Mouse (Mus musculus) common myeloid progenitor, adult 5-6 weeks (primary cell): ENCODE results near the gene A230072I06Rik. TPM values are rescaled to one million over a fixed set of nuclear protein-coding genes. Genes with fewer than 3 reads are reported as not detected.

Source experiments
- ATAC-seq: replicated peaks from 2 replicates; pipeline ENCODE4 v1.8.0; 2016; ENCODE audit warnings: low read depth, mild to moderate bottlenecking, moderate TSS enrichment, inconsistent platforms; ENCODE audit not compliant: poor library complexity, severe bottlenecking
- total RNA-seq: library from RNA; stranded (forward); fragments of 200-1000, 187-1606 nt; gene quantifications from 2 replicates; pipeline ENCODE4 v1.2.3, GENCODE M21; 2017

Gene A230072I06Rik
- total RNA-seq = not detected in 2 replicates

DNA sequence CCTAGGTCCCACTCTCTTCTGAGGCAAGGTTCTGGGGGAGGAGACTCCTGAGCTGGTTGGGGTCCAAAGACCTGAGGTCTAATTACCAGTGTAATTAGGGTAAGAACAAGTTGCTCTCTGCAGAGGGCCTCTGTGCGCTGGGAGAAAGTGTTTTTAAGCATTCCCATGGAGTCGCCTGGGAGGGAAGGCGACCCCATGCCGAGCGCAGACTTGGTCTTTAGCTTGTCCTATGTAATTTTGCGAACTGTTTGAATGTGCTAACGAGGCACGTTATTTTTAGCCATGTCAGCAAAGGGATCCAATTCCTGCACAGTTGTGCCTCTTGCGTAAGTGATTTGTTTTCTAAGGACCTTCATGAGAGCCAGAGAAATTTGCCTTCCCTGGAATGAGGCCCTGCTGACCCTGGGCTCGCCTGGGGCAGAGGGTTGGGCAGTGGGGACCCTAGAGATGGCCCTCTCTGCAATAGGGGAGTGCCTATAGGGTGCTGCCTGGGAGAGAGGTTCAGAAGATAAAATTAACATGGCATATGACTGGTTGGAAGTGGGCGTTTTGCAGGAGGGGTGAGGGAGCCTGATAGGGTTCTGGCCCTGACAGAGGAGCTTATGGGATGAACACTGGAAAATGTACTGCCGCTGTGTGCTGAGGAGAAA, at the start of gene A230072I06Rik:
A230072I06Rik (plus strand) TSS at position 157 of the 650 bp plus-strand sequence.
- ATAC-seq = no peak

DNA sequence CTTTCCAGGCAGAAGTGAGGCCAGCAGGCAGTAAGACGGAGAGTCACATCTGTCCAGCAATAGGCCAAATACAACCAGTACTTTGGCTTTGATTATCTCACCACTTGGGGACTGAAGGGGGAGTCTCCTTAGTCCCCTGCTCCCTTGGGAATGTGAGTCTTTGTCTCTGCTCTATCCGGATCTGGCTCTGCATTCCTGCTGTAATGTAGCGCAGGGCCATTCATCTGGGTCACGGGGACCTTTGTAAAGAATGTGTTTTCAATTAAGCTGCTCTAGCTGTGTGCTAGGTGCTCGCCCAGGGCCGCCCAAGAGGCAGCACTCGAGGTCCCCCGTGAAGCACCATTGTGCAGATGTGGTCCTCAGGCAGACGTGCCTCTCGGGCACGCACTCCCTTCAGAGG, 44.6 kb upstream of the A230072I06Rik start:
- no peak for ATAC-seq

DNA sequence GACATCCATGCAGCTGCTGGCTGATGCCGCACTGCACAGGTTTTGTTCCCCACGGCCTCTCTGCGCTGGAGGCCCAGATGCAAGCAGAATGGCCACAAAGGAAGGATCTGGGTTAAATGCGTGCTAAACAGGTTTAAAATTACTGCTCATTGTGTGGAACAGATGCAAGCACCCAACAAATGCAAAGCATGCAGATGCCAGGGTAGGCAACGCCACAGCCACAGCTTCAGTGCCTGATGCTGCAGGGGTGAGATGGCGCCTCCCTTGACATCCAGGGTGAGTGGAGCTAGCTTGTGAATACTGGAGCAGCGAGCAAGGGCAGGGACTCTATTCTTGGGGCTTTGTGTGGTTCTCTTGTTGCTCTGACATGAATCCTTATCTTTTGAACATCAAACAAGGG, 39.8 kb upstream of the A230072I06Rik start:
- ATAC-seq = no peak

GRCm38 (mm10) chr8:12240143-12240542, 38.5 kb upstream of the A230072I06Rik start:
- no peak for ATAC-seq

DNA sequence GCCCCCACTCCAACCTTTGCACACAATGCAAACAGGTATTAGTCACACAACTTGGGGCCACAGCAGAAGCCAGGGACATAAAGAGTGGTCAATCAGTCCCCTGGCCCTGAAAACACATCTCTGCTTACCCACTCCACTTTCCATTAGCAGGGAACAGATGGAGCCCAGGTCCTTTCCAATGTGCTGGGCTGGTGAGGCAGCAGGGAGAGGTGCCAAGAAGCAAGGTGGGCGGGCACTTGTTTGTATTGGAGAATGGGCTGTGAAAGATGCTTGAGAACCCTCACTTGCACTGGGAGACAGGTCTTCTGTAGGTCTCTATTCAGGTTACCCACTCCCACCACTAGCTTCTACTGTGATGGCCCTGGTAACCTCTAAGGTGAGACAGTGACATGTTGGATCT, 34.9 kb upstream of the A230072I06Rik start:
- no peak for ATAC-seq

DNA sequence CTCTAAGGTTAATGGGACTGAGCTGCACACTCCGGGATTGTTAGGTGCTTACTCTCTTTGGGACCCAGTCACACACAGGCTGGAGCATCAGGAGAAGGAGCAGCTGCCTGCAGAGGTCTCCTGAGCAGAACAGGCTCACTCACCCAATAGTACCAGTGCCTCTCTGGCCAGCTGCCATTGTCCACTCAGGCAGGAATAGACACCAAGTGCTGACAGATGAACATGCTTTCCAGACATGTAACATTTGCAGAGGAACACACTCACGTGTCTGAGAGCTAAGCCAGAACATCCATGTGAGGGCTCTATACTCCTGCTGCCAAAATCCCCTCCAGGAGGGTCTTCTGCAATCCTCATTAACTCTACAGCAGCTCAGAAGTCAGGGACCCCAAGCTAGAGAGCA, 18.7 kb upstream of the A230072I06Rik start:
- ATAC-seq = no peak

DNA sequence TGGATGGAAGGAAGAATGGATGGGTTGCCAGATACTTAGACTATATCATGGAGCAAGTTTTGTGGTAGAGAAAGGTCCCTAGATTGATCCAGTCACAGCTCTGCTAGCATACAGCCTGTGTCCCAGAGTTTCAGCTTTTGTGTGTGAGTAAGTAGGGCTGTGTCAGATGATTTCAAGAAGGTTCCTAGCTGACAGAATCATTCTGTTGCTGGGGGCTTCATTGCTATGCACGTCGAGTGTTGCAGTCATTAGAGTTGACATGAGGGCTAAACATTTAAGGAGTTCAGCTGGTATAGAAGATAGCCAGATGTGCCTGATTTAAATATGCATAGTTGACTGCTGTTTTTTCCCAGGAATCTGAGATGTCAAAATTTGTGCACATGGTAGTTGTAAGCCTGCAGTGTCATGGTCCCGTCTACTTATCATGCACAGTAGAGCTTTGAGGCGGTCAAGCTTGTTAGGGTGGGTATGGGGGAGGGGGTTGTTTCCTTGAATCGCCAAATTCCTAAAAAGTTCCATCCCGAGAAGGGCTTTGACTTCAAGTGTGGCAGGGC, 18.1 kb upstream of the A230072I06Rik start:
- ATAC-seq = no peak

DNA sequence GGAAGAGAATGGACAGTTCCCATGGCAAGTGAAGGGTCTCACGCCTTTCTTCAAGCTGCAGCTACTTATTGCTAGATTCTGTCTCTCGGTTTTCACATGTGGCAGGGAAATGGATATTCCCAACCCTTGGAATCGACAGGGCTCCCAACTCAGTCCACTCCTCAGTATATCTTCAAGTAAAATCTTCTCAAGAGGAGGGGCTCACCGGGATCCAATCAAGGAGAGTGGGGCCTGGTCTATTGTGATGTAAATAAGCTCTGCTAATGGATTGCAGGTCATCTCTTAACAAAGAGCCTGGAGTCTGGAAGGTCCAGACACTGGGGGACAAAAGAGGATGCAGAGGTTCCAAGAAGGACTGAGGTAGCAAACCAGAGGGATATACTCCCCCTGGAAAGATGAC, 17.1 kb upstream of the A230072I06Rik start:
- no peak for ATAC-seq

GRCm38 (mm10) chr8:12264996-12265395, 13.6 kb upstream of the A230072I06Rik start:
- ATAC-seq = no peak

DNA sequence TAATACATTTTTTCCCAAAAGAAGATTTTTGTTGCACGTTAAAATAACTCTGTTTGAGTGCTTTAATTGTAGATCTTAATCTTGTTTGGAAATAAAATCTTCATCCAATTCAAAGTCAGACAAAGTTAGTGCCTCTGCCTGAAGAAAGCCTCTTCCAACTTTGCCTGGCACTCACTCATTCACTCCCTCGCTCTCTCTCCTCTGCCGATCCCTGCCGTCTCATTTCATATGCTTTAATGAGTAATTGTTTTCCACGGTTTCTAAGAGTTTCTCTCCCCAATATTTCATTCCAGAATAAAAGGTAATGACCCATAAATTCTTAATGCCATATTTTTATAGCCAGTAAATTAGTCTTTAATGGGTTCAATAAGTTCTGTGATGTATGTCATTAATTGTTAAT, 10.8 kb upstream of the A230072I06Rik start:
- no peak for ATAC-seq

DNA sequence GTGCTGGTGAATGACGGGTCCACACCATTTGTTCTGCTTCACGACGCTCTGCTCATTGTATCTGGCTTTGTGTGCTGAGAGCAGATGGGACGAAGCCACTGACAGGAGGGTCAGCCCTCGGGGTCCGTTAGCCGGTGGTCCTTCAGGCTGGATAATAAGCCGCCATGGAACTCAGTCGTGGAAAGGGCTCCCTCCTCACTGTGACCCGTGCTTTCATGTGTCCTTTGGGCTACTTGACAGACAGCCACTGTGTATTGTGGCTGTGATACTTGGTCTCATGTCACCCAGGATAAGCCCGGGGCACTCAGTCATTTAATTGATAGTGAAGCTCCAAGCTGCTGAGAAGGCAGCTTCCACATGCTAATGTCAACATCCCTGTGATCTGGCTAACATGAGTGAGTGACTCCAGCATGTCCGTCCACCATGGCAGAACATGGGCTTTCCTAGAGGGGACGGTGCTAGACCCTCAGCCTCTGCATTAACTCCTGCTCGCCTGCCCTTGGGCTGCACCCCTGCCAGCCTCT, 10.3 kb upstream of the A230072I06Rik start:
- no peak for ATAC-seq

GRCm38 (mm10) chr8:12279482-12280192, 1.0 kb downstream of the A230072I06Rik start:
- peak; percentile 83 for ATAC-seq

- no peak for ATAC-seq
Observed at GRCm38 (mm10) chr8:12282128-12282527, 3.5 kb downstream of the A230072I06Rik start.

DNA sequence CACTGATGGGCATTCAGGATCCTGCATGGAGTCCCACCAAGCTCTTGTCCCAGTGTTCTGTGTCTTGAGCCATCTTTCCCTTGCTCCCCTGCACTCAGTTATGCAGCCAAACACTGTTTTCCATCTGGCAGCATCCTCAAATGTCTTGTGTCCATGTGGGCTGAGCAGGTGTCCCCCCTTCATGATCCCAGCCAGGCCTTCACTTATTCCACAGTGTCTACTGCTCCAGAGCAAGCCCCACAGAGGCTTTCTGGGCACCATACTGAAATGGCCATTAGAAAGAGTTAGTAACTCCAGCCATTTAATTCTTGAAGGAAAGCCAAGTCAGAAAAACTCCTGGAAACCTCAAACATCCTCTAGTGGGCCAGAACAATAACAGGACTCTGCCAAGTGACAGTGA, 11.9 kb downstream of the A230072I06Rik start:
- no peak for ATAC-seq

GRCm38 (mm10) chr8:12298326-12298950, 19.8 kb downstream of the A230072I06Rik start:
- ATAC-seq = no peak

DNA sequence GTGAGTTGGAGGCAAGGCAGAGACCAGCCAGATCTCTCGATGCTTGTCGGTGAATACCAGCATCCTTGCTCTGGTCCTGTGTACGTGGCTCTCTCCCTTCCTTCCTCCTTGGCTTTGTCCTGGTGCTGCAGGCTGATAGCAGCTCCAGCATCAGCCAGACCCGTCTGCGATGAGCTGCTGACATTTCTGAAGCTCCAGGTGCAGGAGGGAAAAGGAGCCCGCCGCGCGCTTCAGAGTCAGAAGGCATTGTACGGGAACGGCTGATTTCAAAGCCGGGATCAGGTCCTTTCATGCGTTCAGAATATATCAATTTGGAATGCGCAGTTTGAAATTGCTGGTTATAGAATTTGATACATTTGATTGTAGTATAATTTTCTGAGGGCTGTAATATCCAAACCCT, 23.4 kb downstream of the A230072I06Rik start:
- ATAC-seq = no peak

DNA sequence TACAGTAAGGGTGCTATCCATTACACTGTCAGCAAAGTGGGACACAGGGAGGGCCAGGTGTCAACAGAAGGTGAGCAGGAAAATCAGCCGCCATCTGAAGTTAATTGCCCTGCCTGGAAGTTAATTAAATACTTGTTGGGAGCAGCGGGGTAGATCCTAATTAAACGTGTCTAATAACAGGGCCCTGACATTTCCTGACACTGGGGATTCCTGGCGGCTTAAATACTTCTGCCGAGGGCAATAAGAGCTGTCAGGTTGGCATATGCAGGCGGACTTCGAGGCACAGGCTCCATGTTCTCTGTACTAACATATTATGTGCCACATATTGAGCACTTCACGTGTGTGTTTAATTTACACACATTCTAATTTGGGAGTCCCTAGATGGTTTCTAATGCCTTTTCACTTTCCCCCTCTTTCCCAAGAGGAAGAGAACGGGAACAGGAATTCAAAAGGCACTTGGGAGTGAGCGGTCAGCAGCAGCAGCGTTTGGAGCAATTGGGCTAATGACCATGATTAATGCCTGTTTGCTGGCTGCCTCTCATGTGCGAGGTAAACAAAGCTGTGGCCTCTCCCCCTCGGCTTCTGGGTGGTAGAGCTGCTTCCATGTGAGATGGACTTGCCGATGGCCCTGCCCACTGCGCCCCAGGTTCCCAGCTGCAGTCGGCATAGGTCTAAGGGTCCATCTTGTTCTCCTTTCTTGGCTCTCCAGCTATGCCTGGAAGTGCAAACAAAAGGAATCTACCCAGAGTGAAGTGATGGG, 34.5 kb downstream of the A230072I06Rik start:
- ATAC-seq = no peak

DNA sequence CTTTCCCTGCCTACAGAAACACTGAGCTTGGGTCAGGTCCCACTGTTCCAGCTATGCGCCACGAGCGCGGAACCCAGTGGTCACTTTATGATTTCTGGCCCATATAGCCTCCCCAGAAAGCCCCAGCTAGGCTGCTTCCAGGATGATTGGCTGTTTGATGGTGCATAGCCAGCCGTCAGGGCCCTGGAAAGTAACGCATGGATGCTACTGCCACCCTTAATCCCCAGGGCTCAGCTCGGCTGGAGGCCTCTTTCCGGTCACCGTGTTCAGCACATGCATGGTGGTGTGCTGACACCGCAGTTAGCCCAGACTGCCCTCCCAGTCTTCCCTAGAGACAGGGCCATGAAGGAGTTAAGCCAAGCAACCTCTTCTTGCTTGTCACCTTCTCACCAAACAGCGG, 35.6 kb downstream of the A230072I06Rik start:
- no peak for ATAC-seq

DNA sequence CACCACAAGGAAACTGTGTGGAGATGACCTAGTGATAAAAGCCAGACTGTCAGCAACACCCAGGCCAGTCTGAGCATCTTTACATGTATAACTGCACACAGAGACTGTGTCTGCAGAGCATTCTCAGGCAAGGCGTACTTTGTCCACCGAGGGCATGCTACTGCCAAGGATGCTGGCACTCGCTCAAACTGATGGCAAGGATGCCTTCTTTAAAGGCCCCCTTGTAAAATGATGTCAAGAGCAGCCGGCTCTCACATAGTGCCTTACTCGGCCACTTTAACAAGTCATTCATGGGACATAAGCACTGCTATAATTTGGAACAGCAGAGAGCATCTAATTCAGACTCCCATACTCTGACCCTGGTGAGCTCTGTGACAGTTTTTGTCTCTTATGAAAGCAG, 36.6 kb downstream of the A230072I06Rik start:
- ATAC-seq = no peak
